8 mouse cellular contexts compared by ENCODE assay signal in the genomic region with DNA sequence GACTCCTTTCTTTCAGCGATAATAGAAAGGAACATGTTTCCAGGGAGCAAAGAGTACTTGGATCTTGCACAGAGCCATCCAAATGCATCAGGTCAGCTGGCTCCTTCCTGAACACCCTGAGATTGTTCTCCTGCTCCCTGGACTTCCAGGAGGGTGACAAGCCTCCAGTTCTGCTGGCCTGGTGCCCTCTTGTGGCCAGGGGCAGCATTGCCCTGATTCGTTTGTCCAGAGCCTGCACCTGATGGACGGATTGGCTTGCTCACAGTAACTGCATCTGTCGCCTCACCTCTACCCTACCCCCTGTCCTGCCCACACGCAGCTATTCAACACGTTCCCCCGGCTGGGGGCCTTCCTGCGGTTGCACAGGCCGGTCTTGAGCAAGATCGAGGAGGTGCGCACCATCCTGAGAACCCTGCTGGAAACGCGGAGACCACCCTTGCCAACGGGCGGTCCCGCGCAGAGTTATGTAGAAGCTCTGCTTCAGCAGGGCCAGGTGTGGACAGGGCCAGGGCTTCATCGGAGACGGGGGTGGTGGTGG. TPM values are rescaled to one million over a fixed set of nuclear protein-coding genes. Genes with fewer than 3 reads are reported as not detected.
A peak's percentile ranks its signal among the peaks of the same experiment; 100 is the strongest.
DNase-seq lines count a peak whose midpoint lies in the region; ATAC-seq and TF ChIP-seq lines count a peak whose summit lies in the region.

No protein-coding gene starts in this region.

- WGBS in liver, adult 2 months: 36% methylated on average over 19 of the region's 19 CpGs
- 35% methylated on average over 19 of the region's 19 CpGs for WGBS in liver, embryonic 12.5 days (ENCODE audit: insufficient replicate concordance)
- WGBS in intestine, embryonic 15.5 days: 36% methylated on average over 19 of the region's 19 CpGs

- H3K27me3 ChIP-seq in liver, adult 2 months (ENCODE audit: control insufficient read depth, insufficient read depth, low read length): no peaks in the 10 kb centered on the region
- peaks cover 23% of the 10 kb centered on the region for H3K27me3 ChIP-seq in liver, embryonic 12.5 days (replicated peaks)
- H3K27me3 ChIP-seq in intestine, embryonic 15.5 days (replicated peaks): no peaks in the 10 kb centered on the region; the same call in 1 of the 2 replicates

- H3K79me2 ChIP-seq in liver, adult 2 months (ENCODE audit: control insufficient read depth, insufficient read depth, low read length): no peaks in the 10 kb centered on the region

- ATAC-seq in liver, embryonic 12.5 days: no peak
- no peak for ATAC-seq in intestine, embryonic 15.5 days

- intact Hi-C loops in left cerebral cortex, postnatal 25 days (cut with DNase I): loop anchor here (2.0 to 10.0 kb wide), 2 partner anchors 25 to 309 kb away; no protein-coding TSS in a partner anchor

- no peak overlapping the region for H3K4me2 ChIP-seq in liver, embryonic 12.5 days
- peak overlapping the region; percentile 55 for H3K4me2 ChIP-seq in intestine, embryonic 15.5 days (replicated peaks)

- H3K4me3 ChIP-seq in liver, adult 2 months (ENCODE audit: insufficient read depth, low read depth, low read length): no peak overlapping the region
- H3K4me3 ChIP-seq in liver, embryonic 12.5 days: no peak overlapping the region
- H3K4me3 ChIP-seq in intestine, embryonic 15.5 days (replicated peaks): no peak overlapping the region

- peaks cover 6% of the 10 kb centered on the region for H3K4me1 ChIP-seq in liver, adult 2 months (ENCODE audit: control insufficient read depth, insufficient read depth, low read length)
- H3K4me1 ChIP-seq in liver, embryonic 12.5 days: peaks cover 41% of the 10 kb centered on the region
- H3K4me1 ChIP-seq in intestine, embryonic 15.5 days (replicated peaks): peaks cover 30% of the 10 kb centered on the region

- DNase-seq in liver, adult 2 months (ENCODE audit: extremely low read depth, low read depth, low spot score): peak; percentile 63
- peak; percentile 85 for DNase-seq in cerebellum, adult 11-12 months
- peak; percentile 79 to 83 for DNase-seq in frontal cortex, postnatal 36 days (ENCODE audit: low spot score in 2 of 2)
- peak; percentile 79 to 87 for DNase-seq in left cerebral cortex, postnatal 25 days (ENCODE audit: low spot score in 2 of 2)
- peak; percentile 39 to 63 for DNase-seq in natural killer cell, adult 2 months (ENCODE audit: low spot score in 2 of 2)
- DNase-seq in testis, postnatal 10 days (ENCODE audit: low spot score): peak; percentile 90

- TF ChIP-seq CTCF in liver, adult 2 months (IDR thresholded peaks at IDR 0.05; ENCODE audit: low read depth, low read length): peak; percentile 100

- no peak overlapping the region for H3K27ac ChIP-seq in liver, adult 2 months (replicated peaks; ENCODE audit: insufficient read depth, low read depth, low read length)
- H3K27ac ChIP-seq in liver, embryonic 12.5 days: no peak overlapping the region
- peak overlapping the region; percentile 48; the same call in 1 of the 2 replicates for H3K27ac ChIP-seq in intestine, embryonic 15.5 days

- H3K36me3 ChIP-seq in liver, adult 2 months (ENCODE audit: control insufficient read depth, insufficient read depth, low read length): no peaks in the 10 kb centered on the region
- H3K36me3 ChIP-seq in liver, embryonic 12.5 days: peaks cover 6% of the 10 kb centered on the region; the same call in 1 of the 2 replicates
- H3K36me3 ChIP-seq in intestine, embryonic 15.5 days: no peaks in the 10 kb centered on the region

- TF ChIP-seq POLR2A in liver, adult 2 months (IDR thresholded peaks at IDR 0.05; ENCODE audit: extremely low read depth, insufficient read depth, low read length): no peak

- no peaks in the 10 kb centered on the region for H3K9me3 ChIP-seq in liver, embryonic 12.5 days (replicated peaks)
- H3K9me3 ChIP-seq in intestine, embryonic 15.5 days: no peaks in the 10 kb centered on the region

- H3K9ac ChIP-seq in liver, adult 2 months (ENCODE audit: low read depth, low read length): no peak overlapping the region
- no peak overlapping the region for H3K9ac ChIP-seq in liver, embryonic 12.5 days
- no peak overlapping the region for H3K9ac ChIP-seq in intestine, embryonic 15.5 days

RNA-seq across cellular contexts. Expression of a gene that starts 2.9 kb away (rescaled TPM):
- total RNA-seq in liver, adult 2 months (2014; rRNA removed): not detected in 2 replicates
- not detected in 2 replicates for polyA plus RNA-seq in liver, adult 2 months (2012; rRNA removed)
- polyA plus RNA-seq in liver, embryonic 12.5 days (2016; fragmentation: Nextera tagmentation; extraction: Ambion mirVana): not detected in 2 replicates
- 23.5 and 25.8 TPM in 2 replicates for polyA plus RNA-seq in intestine, embryonic 15.5 days (2015; fragmentation: Nextera tagmentation; extraction: Ambion mirVana)
- not detected for total RNA-seq in left cerebral cortex, postnatal 25 days (2021)

RNA-seq across cellular contexts. Expression of a gene that starts 4.1 kb away (rescaled TPM):
- 23.6 and 25.2 TPM in 2 replicates for total RNA-seq in liver, adult 2 months (2014; rRNA removed)
- polyA plus RNA-seq in liver, adult 2 months (2012; rRNA removed): 82.4 and 86.1 TPM in 2 replicates
- polyA plus RNA-seq in liver, embryonic 12.5 days (2016; fragmentation: Nextera tagmentation; extraction: Ambion mirVana): 72.3 and 73.8 TPM in 2 replicates
- polyA plus RNA-seq in intestine, embryonic 15.5 days (2015; fragmentation: Nextera tagmentation; extraction: Ambion mirVana): 162 and 168 TPM in 2 replicates
- total RNA-seq in left cerebral cortex, postnatal 25 days (2021): 10 to 100 TPM; 65.6 to 70.7 TPM

RNA-seq across cellular contexts. Expression of a gene that starts 22.2 kb away (rescaled TPM):
- 36.5 and 57.1 TPM in 2 replicates for total RNA-seq in liver, adult 2 months (2014; rRNA removed)
- 43.5 and 70.7 TPM in 2 replicates for polyA plus RNA-seq in liver, adult 2 months (2012; rRNA removed)
- polyA plus RNA-seq in liver, embryonic 12.5 days (2016; fragmentation: Nextera tagmentation; extraction: Ambion mirVana): 18.3 and 19.3 TPM in 2 replicates
- 2.2 and 2.7 TPM in 2 replicates for polyA plus RNA-seq in intestine, embryonic 15.5 days (2015; fragmentation: Nextera tagmentation; extraction: Ambion mirVana)
- total RNA-seq in left cerebral cortex, postnatal 25 days (2021): 10 to 100 TPM; 12.0 to 13.5 TPM

RNA-seq across cellular contexts. Expression of a gene that starts 29.9 kb away (rescaled TPM):
- total RNA-seq in liver, adult 2 months (2014; rRNA removed): 1.5 TPM in 2 replicates
- 0.60 and 1.3 TPM in 2 replicates for polyA plus RNA-seq in liver, adult 2 months (2012; rRNA removed)
- 6.7 and 7.3 TPM in 2 replicates for polyA plus RNA-seq in liver, embryonic 12.5 days (2016; fragmentation: Nextera tagmentation; extraction: Ambion mirVana)
- 20.1 and 20.5 TPM in 2 replicates for polyA plus RNA-seq in intestine, embryonic 15.5 days (2015; fragmentation: Nextera tagmentation; extraction: Ambion mirVana)
- total RNA-seq in left cerebral cortex, postnatal 25 days (2021): 100 to 1,000 TPM; 295 to 315 TPM

RNA-seq across cellular contexts. Expression of a gene that starts 49.8 kb away (rescaled TPM):
- 0.18 and 0.54 TPM in 2 replicates for total RNA-seq in liver, adult 2 months (2014; rRNA removed)
- 0.56 and 1.6 TPM in 2 replicates for polyA plus RNA-seq in liver, adult 2 months (2012; rRNA removed)
- 0.72 and 0.75 TPM in 2 replicates for polyA plus RNA-seq in liver, embryonic 12.5 days (2016; fragmentation: Nextera tagmentation; extraction: Ambion mirVana)
- polyA plus RNA-seq in intestine, embryonic 15.5 days (2015; fragmentation: Nextera tagmentation; extraction: Ambion mirVana): 0.81 and 0.85 TPM in 2 replicates
- under 1 TPM; 0.30 to 0.34 TPM for total RNA-seq in left cerebral cortex, postnatal 25 days (2021)

Comparison
In these comparisons a context has a peak if more than half of its experiments do, and no peak if none do; other contexts are left out.
1. RNA of a gene that starts 2.9 kb away (polyA plus RNA-seq): 23.5 to 25.8 TPM in intestine, embryonic 15.5 days; not detected in liver, adult 2 months and not detected in liver, embryonic 12.5 days; every median in the first group is over 10 times any median in the second.
2. Peak in every context shown above with its lines, with median percentiles within 50 percentile points of each other: DNase-seq.